ENCODE assay signal across 9 mouse cellular contexts in the genomic region with DNA sequence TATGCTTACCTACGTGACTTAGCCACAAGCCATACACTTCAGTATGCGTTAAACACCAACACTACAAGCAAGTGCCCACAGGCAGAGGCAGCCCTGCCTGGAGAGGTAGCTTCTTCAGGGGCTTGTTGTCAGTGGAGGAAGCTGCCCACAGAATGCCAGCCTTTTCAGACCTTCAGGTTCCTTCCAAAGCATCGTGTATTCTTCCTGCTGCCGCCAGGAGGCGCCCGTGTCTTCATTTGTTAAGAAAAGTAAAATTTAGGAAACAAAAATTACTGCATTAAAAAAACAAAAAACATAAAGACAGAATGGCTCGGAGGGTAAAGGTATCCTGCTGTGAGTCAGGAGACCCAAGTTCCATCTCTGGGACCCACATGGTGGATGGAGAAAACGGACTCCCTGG. TPM values are rescaled to one million over a fixed set of nuclear protein-coding genes. Genes with fewer than 3 reads are reported as not detected.
DNase-seq lines count a peak whose midpoint lies in the region; ATAC-seq and TF ChIP-seq lines count a peak whose summit lies in the region.
"Had no signal": no experiment of that assay in that cellular context is flagged by ENCODE, and none has a peak within 500 bp of the region (broad histone marks: within the 10 kb centered on the region; RNA-seq: fewer than 3 reads in every experiment).

No protein-coding gene starts in this region.

- TF ChIP-seq CTCF in forebrain, postnatal 0 days (IDR thresholded peaks at IDR 0.05; ENCODE audit: low read depth) = peak; percentile 82

- H3K9ac ChIP-seq in forebrain, postnatal 0 days = no peak overlapping the region
- no peak overlapping the region for H3K9ac ChIP-seq in forebrain, embryonic 16.5 days (replicated peaks; ENCODE audit: low read depth, low read length)
- H3K9ac ChIP-seq in neural tube, embryonic 15.5 days (replicated peaks) = no peak overlapping the region
- H3K9ac ChIP-seq: limb, embryonic 12.5 days had no signal

- no peak overlapping the region for H3K27ac ChIP-seq in forebrain, postnatal 0 days (ENCODE audit: low read depth, low read length)
- no peak overlapping the region for H3K27ac ChIP-seq in forebrain, embryonic 16.5 days (ENCODE audit: low read length)
- H3K27ac ChIP-seq in neural tube, embryonic 15.5 days (replicated peaks) = no peak overlapping the region
- H3K27ac ChIP-seq: limb, embryonic 12.5 days had no signal

- intact Hi-C loops in left cerebral cortex, postnatal 25 days (cut with DNase I) = loop anchor here (1.0 kb wide), 1 partner anchor 66 kb away; no protein-coding TSS in a partner anchor

- no peak for ATAC-seq in forebrain, postnatal 0 days
- ATAC-seq in forebrain, embryonic 16.5 days = no peak
- ATAC-seq in neural tube, embryonic 15.5 days (ENCODE audit: low FRiP score) = no peak

- WGBS in forebrain, postnatal 0 days = 25% methylated on average over 8 of the region's 8 CpGs
- 25% methylated on average over 8 of the region's 8 CpGs for WGBS in forebrain, embryonic 16.5 days
- WGBS in neural tube, embryonic 15.5 days = 28% methylated on average over 8 of the region's 8 CpGs

- no peaks in the 10 kb centered on the region for H3K27me3 ChIP-seq in forebrain, postnatal 0 days (ENCODE audit: insufficient read depth, low read length)
- no peaks in the 10 kb centered on the region for H3K27me3 ChIP-seq in forebrain, embryonic 16.5 days (replicated peaks; ENCODE audit: control insufficient read depth, insufficient read depth, low read length)
- H3K27me3 ChIP-seq in neural tube, embryonic 15.5 days (replicated peaks) = no peaks in the 10 kb centered on the region

- H3K4me3 ChIP-seq in forebrain, postnatal 0 days (ENCODE audit: low read depth, low read length) = no peak overlapping the region
- H3K4me3 ChIP-seq in forebrain, embryonic 16.5 days (replicated peaks; ENCODE audit: low read length) = no peak overlapping the region
- H3K4me3 ChIP-seq in neural tube, embryonic 15.5 days (replicated peaks) = no peak overlapping the region
- H3K4me3 ChIP-seq: limb, embryonic 12.5 days had no signal

- no peak overlapping the region for H3K4me2 ChIP-seq in forebrain, postnatal 0 days (ENCODE audit: low read depth)
- no peak overlapping the region for H3K4me2 ChIP-seq in forebrain, embryonic 16.5 days (ENCODE audit: low read length)
- H3K4me2 ChIP-seq in neural tube, embryonic 15.5 days = no peak overlapping the region
- H3K4me2 ChIP-seq: limb, embryonic 12.5 days had no signal

- H3K36me3 ChIP-seq in forebrain, postnatal 0 days (ENCODE audit: insufficient read depth) = no peaks in the 10 kb centered on the region
- no peaks in the 10 kb centered on the region for H3K36me3 ChIP-seq in forebrain, embryonic 16.5 days (ENCODE audit: control insufficient read depth, insufficient read depth)
- H3K36me3 ChIP-seq in neural tube, embryonic 15.5 days = no peaks in the 10 kb centered on the region
- H3K36me3 ChIP-seq: limb, embryonic 12.5 days had no signal

- no peaks in the 10 kb centered on the region for H3K9me3 ChIP-seq in forebrain, postnatal 0 days (ENCODE audit: low read length)
- no peaks in the 10 kb centered on the region for H3K9me3 ChIP-seq in forebrain, embryonic 16.5 days (ENCODE audit: control insufficient read depth, low read length)
- H3K9me3 ChIP-seq in neural tube, embryonic 15.5 days (replicated peaks) = no peaks in the 10 kb centered on the region
- H3K9me3 ChIP-seq: limb, embryonic 12.5 days had no signal

- H3K4me1 ChIP-seq in forebrain, postnatal 0 days (ENCODE audit: insufficient read depth) = no peaks in the 10 kb centered on the region
- H3K4me1 ChIP-seq in forebrain, embryonic 16.5 days (replicated peaks; ENCODE audit: control insufficient read depth, insufficient read depth, low read length) = no peaks in the 10 kb centered on the region
- H3K4me1 ChIP-seq in neural tube, embryonic 15.5 days = peaks cover 5% of the 10 kb centered on the region; the same call in 1 of the 2 replicates
- H3K4me1 ChIP-seq: limb, embryonic 12.5 days had no signal

- DNase-seq in forebrain, postnatal 0 days = peak; percentile 83
- peak; percentile 49 for DNase-seq in neural tube, embryonic 10.5 days (ENCODE audit: extremely low spot score, low spot score)
- DNase-seq in adrenal gland, postnatal 36 days = peak; percentile 43 to 68
- peak; percentile 62 for DNase-seq in embryo, embryonic 11.5 days (ENCODE audit: low read depth, low spot score)
- peak; percentile 55 to 63 for DNase-seq in left cerebral cortex, postnatal 25 days (ENCODE audit: low spot score in 2 of 2)
- peak; percentile 73 for DNase-seq in right cerebral cortex, postnatal 14 days

RNA-seq across cellular contexts. Expression of a gene that starts 21.5 kb away (rescaled TPM):
- total RNA-seq in forebrain, postnatal 0 days (2014; rRNA removed) = 23.3 and 23.4 TPM in 2 replicates
- 22.2 and 22.4 TPM in 2 replicates for polyA plus RNA-seq in forebrain, postnatal 0 days (2015; fragmentation: Nextera tagmentation; extraction: Ambion mirVana)
- 26.8 and 31.0 TPM in 2 replicates for polyA plus RNA-seq in forebrain, embryonic 16.5 days (2015; fragmentation: Nextera tagmentation; extraction: Ambion mirVana)
- 22.1 and 23.0 TPM in 2 replicates for polyA plus RNA-seq in neural tube, embryonic 15.5 days (2015; fragmentation: Nextera tagmentation; extraction: Ambion mirVana)
- 10 to 100 TPM; 20.2 to 23.0 TPM for total RNA-seq in adrenal gland, postnatal 36 days (2021)
- total RNA-seq in left cerebral cortex, postnatal 25 days (2021) = 10 to 100 TPM; 24.1 to 25.3 TPM

RNA-seq across cellular contexts. Expression of a gene that starts 34.6 kb away (rescaled TPM):
- total RNA-seq in forebrain, postnatal 0 days (2014; rRNA removed) = 36.2 and 36.4 TPM in 2 replicates
- polyA plus RNA-seq in forebrain, postnatal 0 days (2015; fragmentation: Nextera tagmentation; extraction: Ambion mirVana) = 32.0 and 39.8 TPM in 2 replicates
- 46.5 and 57.1 TPM in 2 replicates for polyA plus RNA-seq in forebrain, embryonic 16.5 days (2015; fragmentation: Nextera tagmentation; extraction: Ambion mirVana)
- 51.5 and 58.8 TPM in 2 replicates for polyA plus RNA-seq in neural tube, embryonic 15.5 days (2015; fragmentation: Nextera tagmentation; extraction: Ambion mirVana)
- total RNA-seq in adrenal gland, postnatal 36 days (2021) = 10 to 100 TPM; 29.0 to 45.3 TPM
- total RNA-seq in left cerebral cortex, postnatal 25 days (2021) = 10 to 100 TPM; 13.4 to 15.7 TPM

RNA-seq across cellular contexts. Expression of a gene that starts 42.2 kb away (rescaled TPM):
- total RNA-seq in forebrain, postnatal 0 days (2014; rRNA removed) = 130 and 146 TPM in 2 replicates
- polyA plus RNA-seq in forebrain, postnatal 0 days (2015; fragmentation: Nextera tagmentation; extraction: Ambion mirVana) = 255 and 310 TPM in 2 replicates
- polyA plus RNA-seq in forebrain, embryonic 16.5 days (2015; fragmentation: Nextera tagmentation; extraction: Ambion mirVana) = 214 and 231 TPM in 2 replicates
- polyA plus RNA-seq in neural tube, embryonic 15.5 days (2015; fragmentation: Nextera tagmentation; extraction: Ambion mirVana) = 263 and 280 TPM in 2 replicates
- 100 to 1,000 TPM; 267 to 283 TPM for total RNA-seq in adrenal gland, postnatal 36 days (2021)
- total RNA-seq in left cerebral cortex, postnatal 25 days (2021) = 100 to 1,000 TPM; 145 to 149 TPM

RNA-seq across cellular contexts. Expression of a gene that starts 54.8 kb away (rescaled TPM):
- 36.5 and 47.7 TPM in 2 replicates for total RNA-seq in forebrain, postnatal 0 days (2014; rRNA removed)
- 15.1 and 15.5 TPM in 2 replicates for polyA plus RNA-seq in forebrain, postnatal 0 days (2015; fragmentation: Nextera tagmentation; extraction: Ambion mirVana)
- 40.1 and 41.8 TPM in 2 replicates for polyA plus RNA-seq in forebrain, embryonic 16.5 days (2015; fragmentation: Nextera tagmentation; extraction: Ambion mirVana)
- 14.8 and 16.0 TPM in 2 replicates for polyA plus RNA-seq in neural tube, embryonic 15.5 days (2015; fragmentation: Nextera tagmentation; extraction: Ambion mirVana)
- 10 to 100 TPM; 40.1 to 47.6 TPM for total RNA-seq in adrenal gland, postnatal 36 days (2021)
- total RNA-seq in left cerebral cortex, postnatal 25 days (2021) = 10 to 100 TPM; 13.0 to 13.9 TPM
